Mouse (Mus musculus): ENCODE measurements at regions not wholly inside any gene's neighbourhood (a gene's known extent, or its start where the extent isn't known, plus 50 kb on each side); places are given as distances from the start of the nearest gene placed in this dataset.

GRCm38 (mm10) chr2:75457423-75457822 lies 201.6 kb upstream of the Hnrnpa3 start:
- no peak for DNase-seq (ENCODE audit: low spot score)

GRCm38 (mm10) chr2:75458898-75459297 lies 200.2 kb upstream of the Hnrnpa3 start:
- DNase-seq (ENCODE audit: low spot score): no peak

GRCm38 (mm10) chr2:75460419-75460818 lies 198.6 kb upstream of the Hnrnpa3 start:
- DNase-seq (ENCODE audit: low spot score): no peak

- DNase-seq (ENCODE audit: low spot score): no peak
Measured at GRCm38 (mm10) chr2:75461019-75461418, 198.0 kb upstream of the Hnrnpa3 start.

GRCm38 (mm10) chr2:75461421-75461991 lies 197.6 kb upstream of the Hnrnpa3 start:
- no peak for DNase-seq (ENCODE audit: low spot score)

GRCm38 (mm10) chr2:75462030-75462671 lies 196.9 kb upstream of the Hnrnpa3 start:
- no peak for DNase-seq (ENCODE audit: low spot score)

GRCm38 (mm10) chr2:75463091-75463490 lies 196.0 kb upstream of the Hnrnpa3 start:
- no peak for DNase-seq (ENCODE audit: low spot score)

- DNase-seq (ENCODE audit: low spot score): no peak
Measured at GRCm38 (mm10) chr2:75464429-75464828, 194.6 kb upstream of the Hnrnpa3 start.

- peak; percentile 59 for DNase-seq (ENCODE audit: low spot score)
Measured at GRCm38 (mm10) chr2:75468851-75469250, 190.2 kb upstream of the Hnrnpa3 start.

GRCm38 (mm10) chr2:75469958-75470687 lies 188.9 kb upstream of the Hnrnpa3 start:
- DNase-seq (ENCODE audit: low spot score): peak; percentile 48

- no peak for DNase-seq (ENCODE audit: low spot score)
Measured at GRCm38 (mm10) chr2:75470688-75471054, 188.4 kb upstream of the Hnrnpa3 start.

GRCm38 (mm10) chr2:75472489-75472888 lies 186.6 kb upstream of the Hnrnpa3 start:
- no peak for DNase-seq (ENCODE audit: low spot score)

- DNase-seq (ENCODE audit: low spot score): no peak
Measured at GRCm38 (mm10) chr2:75474509-75474908, 184.6 kb upstream of the Hnrnpa3 start.

GRCm38 (mm10) chr2:75476350-75476749 lies 182.7 kb upstream of the Hnrnpa3 start:
- DNase-seq (ENCODE audit: low spot score): no peak

GRCm38 (mm10) chr2:75477076-75477475 lies 182.0 kb upstream of the Hnrnpa3 start:
- no peak for DNase-seq (ENCODE audit: low spot score)

- DNase-seq (ENCODE audit: low spot score): no peak
Measured at GRCm38 (mm10) chr2:75479546-75479945, 179.5 kb upstream of the Hnrnpa3 start.

GRCm38 (mm10) chr2:75481863-75482262 lies 177.2 kb upstream of the Hnrnpa3 start:
- no peak for DNase-seq (ENCODE audit: low spot score)

GRCm38 (mm10) chr2:75482484-75482883 lies 176.6 kb upstream of the Hnrnpa3 start:
- DNase-seq (ENCODE audit: low spot score): no peak

GRCm38 (mm10) chr2:75484951-75485350 lies 174.1 kb upstream of the Hnrnpa3 start:
- DNase-seq (ENCODE audit: low spot score): no peak

GRCm38 (mm10) chr2:75491150-75491549 lies 167.9 kb upstream of the Hnrnpa3 start:
- DNase-seq (ENCODE audit: low spot score): no peak

GRCm38 (mm10) chr2:75491789-75492500 lies 167.1 kb upstream of the Hnrnpa3 start:
- peak; percentile 49 for DNase-seq (ENCODE audit: low spot score)

- no peak for DNase-seq (ENCODE audit: low spot score)
Measured at GRCm38 (mm10) chr2:75492501-75492898, 166.6 kb upstream of the Hnrnpa3 start.

Data from testis, postnatal 10 days (tissue).